Mouse (Mus musculus): ENCODE measurements around the gene Chchd1.

Chchd1 gene

DNA sequence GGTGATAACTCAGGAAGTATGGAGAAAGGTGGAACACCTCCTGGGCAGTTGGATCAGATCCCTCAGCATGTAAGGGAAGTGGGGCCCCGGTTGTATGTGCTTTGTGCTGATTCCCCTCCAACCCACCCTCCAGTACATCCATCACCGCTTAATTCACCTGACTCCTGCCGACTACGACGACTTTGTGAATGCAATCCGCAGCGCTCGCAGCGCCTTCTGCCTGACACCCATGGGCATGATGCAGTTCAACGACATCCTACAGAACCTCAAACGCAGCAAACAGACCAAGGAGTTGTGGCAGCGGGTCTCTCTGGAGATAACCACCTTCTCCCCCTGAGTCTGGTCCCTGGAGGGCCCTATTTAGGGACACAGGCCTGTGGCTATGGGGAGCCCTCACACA, 20.2 kb downstream of the Chchd1 start:
- DNase-seq (ENCODE audit: inconsistent age in 2 of 2, low spot score in 1 of 2): no peak

DNA sequence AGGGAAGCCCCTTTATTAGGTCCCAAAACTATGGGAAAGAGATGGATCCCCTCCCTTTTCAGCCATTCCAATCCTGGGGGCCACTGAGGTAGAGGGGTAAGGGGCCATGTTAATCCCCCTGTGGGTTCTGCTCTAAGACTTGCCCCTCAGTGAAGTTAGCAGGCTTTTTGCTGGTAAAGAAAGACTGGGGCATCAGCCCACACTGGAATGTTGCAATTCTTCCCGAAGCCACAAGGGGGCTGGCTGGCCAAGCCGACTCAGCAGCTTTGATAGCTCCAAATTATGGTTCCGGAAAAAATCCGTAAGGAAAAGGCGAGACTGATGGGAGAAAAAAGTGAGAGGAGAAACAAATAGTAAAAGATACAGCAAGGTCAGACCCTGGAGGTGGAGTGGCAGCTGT, 21.2 kb downstream of the Chchd1 start:
- DNase-seq (ENCODE audit: inconsistent age in 2 of 2, low spot score in 1 of 2): peak; percentile 63 to 88

DNA sequence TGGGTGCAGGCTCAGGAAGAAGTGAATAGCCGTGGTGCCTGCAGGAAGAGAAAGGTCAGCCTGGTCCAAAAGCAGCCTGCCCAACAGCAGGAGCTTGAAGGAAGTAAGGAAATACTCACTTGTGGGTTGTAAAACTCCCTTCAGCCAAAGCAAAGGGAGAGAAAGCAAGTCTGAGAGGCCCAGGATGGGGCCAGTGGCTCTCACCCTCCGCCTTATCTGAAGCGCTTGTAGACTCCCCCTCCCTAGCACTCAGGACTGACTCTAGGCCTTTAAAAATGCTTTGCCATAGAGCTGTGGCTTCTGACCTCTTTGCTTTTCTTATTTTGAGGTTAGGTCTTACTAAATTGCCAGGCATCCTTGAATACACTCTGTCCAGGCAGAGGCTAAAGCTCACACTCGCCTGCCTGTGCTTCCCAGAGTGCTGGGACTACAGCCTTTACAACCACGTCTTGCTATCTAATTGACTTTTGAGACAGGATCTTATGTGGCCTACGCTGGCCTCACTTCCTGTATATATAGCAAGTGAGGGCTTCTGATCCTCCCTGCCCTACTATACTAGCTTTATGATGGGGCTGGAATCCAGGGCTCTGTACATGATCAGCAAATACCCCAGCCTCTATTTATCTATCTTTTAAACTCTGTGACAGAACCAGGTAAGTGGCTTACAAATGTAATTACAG, 23.0 kb downstream of the Chchd1 start:
- no peak for DNase-seq (ENCODE audit: inconsistent age in 2 of 2, low spot score in 1 of 2)

DNA sequence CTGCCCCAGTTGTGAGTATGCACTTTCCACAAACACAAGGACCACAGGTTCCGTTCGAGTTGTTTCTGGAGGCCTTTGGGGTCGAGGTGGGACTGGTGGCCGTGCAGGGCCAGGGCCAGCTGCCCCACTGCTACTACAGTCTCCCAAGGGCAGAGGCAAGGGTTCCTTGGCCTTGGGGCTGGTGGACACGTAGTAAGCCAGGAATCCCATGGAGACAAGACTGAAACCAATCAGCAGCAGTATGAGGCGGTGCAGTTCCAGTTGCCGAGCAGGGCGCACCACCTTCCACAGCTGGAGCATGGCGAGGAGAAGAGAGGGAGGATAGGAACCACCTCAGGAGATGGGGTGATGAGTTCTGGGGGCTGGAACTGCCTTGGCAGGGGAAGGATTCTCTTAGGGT, 27.1 kb downstream of the Chchd1 start:
- peak in 1 of 2 experiments; percentile 58 for DNase-seq (ENCODE audit: inconsistent age in 2 of 2, low spot score in 1 of 2)

DNA sequence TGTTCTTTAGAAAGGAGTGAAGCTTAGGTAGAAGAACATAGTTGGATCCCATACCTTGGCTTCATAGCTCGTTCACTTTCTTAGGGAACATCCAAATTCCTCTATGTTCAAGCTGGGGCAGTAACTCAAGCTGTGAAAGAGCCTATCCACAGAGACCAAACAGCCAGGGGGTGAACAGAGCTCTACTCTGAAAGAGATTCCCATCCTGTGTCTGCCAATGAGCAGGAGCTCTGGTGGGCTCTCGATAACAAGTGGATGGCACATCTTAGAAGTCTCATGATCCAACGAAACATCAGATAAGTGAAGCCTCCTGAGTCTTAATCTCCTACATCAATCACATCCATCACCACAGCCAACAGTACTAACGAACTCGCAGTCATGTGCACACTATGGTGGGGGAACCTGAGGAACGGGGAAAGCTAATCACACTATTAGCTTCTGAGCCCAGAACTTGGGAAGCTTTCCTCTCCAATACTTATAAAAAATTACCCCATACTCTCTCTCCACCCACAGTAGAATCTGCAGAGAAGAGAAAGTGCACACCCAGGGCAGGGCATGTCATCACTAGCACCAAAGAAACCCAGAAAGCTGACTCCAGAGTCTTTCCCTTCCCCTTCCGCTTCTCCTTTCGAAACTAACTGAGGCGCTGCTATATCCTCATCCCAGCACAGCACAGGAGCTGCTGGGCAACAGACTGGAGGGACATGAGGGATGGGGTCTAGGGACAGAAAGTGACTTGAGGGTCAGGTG, 28.2 kb downstream of the Chchd1 start:
- no peak for DNase-seq (ENCODE audit: inconsistent age in 2 of 2, low spot score in 1 of 2)

DNA sequence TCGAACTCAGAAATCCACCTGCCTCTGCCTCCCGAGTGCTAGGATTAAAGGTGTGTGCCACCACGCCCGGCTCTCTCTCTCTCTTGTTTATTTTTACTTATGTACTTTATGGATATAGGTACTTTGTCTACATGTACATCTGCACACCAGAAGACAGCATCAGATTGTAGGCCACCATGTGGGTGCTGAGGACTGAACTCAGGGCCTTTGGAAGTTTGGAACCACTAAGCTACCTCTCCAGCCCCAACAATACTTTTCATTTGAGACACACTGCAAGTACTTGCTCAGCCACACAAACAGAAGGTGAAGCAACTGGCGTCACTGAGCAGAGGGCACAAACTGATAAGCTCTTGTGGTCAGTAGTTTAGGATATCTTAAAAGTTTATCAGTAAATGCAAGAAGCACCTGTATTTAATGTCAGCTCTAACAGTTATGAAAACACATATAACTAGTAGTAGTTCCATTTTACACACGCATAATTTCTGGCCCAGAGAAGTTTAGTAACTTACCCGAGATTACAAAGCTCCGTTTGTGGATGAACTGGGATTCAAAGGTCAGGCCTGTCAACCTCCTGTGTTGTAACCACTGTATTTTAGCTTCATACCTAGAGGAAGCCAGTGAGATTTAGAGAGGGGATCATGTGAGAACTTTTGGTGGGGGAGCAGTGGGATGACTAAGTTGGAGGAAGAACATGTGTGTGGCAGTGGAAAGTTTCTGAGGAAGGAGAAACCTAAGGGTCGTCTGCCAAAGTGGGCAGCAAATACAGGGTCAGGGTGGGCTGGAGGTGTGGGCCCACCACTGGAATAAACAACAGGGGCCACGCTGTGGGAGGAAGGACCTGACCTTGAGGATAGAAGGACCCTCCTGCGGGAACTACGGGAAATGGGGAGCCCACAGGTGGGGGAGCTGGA, 30.5 kb downstream of the Chchd1 start:
- DNase-seq (ENCODE audit: inconsistent age in 2 of 2, low spot score in 1 of 2): peak in 1 of 2 experiments; percentile 78

DNA sequence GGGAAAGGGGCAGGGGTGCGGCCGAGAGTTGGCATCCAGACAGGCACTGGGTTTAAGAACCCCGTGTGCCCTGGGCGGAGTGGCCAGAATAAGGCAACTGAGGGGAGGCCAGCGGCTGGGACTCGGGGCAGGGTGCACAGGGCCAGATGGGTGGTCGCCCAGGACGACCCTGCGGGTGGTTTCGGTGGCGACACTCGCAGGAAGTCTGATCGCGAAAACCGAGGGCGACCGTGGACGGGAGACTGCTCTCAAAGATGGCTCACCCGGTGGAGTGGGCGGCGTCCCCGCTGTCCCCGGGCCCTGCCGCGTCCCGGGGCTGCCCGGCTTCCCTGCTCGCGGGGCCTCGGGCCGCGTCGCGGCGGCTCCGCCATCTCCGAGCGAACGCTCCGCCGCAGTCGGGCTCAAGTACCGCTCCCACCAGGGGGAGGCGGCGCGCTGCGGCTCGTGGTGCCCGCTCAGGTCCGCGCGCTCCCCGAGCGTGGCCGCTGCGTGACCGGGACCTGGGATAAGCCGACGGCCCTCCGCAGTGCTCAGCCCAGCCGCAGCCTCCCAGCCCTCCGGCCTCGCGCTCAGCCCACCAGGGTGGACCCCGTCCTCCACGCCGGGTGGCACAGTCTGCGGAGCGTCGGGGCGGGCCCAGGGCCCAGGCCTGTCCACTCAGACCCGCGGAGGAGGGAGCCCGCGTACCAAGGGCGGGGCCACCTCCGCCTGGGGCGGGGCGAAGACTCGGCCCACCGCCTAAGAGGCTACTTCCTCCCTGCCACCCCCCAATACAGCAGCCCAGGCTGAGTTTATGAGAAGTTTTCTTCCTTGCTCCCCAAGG, 31.4 kb downstream of the Chchd1 start, which contains the start of gene Ndst2:
Gene Ndst2, minus strand, starts transcription at position 611 of the 823 bp plus-strand sequence.
- DNase-seq (ENCODE audit: inconsistent age in 2 of 2, low spot score in 1 of 2): peak; percentile 92 to 97

DNA sequence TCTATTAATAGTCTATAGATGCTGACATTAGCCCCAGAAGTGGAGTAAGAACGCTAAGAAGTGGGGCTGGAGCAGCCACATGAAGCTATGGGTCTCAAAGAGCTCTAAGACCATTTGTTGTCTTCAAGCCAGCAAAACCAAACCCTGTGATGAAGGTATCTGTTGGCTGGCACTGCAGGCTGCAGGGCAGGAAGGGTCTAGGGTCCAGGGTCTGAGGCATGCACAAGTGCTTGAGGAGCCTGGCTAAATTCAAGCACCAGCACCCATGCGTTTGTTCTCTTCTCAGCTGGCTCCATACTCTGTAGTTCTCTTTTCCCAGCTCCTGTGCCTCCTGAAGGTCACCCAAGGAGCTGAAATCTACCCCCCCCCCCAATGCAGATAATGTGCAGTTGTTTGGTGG, 32.2 kb downstream of the Chchd1 start:
- no peak for DNase-seq (ENCODE audit: inconsistent age in 2 of 2, low spot score in 1 of 2)

DNA sequence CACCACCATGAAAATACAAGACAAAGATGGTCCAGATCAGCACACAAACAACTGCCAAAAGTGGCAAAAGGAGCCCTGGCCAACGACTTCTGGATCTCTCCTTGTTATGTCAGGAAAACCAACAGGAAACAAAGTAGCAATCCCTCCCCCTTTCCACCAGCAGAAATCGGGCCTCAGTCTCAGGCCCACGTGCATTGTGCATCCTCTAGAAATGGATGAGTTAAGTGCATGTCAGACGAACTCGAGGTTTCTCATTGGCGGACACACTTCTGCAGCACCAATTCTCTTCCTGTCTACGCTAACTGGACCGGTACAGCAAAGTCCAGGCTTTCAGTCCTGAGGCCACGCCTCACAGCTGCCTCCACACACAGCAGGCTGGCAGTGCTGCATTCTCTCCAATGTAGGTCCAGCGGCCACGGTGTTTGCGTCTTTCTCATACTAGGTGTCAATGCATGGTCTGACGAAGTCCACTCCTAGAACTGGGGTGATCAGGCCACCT, 33.1 kb downstream of the Chchd1 start:
- no peak for DNase-seq (ENCODE audit: inconsistent age in 2 of 2, low spot score in 1 of 2)

DNA sequence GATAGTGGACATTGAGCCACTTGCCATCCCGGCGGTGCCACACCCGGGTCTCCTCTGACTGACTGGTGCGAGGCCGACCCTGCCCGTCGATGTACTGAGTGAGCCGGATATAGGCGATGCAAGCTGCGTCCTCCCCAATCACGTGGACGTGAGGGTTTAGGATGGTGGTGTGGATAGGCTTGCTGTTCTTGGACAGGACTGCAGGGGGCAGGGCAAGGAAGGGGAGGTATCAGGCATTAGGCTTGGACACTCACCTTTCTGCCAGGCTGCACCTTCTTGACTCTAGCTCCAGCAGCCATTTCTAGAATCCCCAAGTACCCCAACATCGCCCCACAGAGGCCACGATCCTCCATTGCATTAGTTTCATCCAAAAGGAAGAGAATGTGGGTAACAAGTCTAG, 34.5 kb downstream of the Chchd1 start:
- DNase-seq (ENCODE audit: inconsistent age in 2 of 2, low spot score in 1 of 2): peak; percentile 63 to 79

DNA sequence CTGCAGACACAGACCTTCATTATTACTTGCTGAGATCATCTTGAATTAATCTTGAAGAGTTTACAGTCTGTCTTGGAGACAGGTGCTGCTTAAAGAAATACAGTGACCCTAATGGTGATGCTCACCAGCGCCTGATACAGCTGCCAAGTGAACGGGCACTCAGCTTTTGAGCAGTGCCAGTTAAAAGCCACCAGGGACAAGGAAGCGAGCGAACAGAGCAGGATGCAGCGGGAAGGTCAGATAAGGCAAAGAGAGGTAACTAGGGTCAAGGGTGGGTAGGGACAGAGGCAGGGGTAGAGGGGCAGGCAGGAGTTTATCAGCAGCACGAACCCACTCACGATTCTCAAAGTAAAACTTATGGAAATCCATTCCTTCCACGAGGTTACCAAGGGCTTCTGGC, 35.7 kb downstream of the Chchd1 start:
- no peak for DNase-seq (ENCODE audit: inconsistent age in 2 of 2, low spot score in 1 of 2)

DNA sequence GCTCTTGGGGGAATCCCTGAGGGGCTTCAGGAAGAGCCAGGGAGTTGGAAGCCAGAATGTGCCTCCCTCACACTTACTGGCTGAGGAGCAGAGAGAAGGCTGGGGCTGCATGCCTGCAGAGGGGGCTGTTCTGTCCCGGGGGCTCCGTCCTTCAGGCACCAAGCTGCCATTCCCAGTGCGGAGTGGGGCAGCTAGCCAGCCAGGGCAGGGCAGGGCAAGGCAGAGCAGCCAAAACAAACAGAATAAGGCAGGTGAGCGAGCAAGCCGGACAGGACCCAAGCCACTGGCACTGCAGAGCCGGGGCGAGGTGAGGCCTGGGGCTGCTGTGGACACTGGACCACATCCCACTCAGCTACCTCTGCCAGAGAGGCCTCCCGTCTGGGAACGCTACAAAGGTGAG, 38.5 kb downstream of the Chchd1 start:
- no peak for DNase-seq (ENCODE audit: inconsistent age in 2 of 2, low spot score in 1 of 2)

DNA sequence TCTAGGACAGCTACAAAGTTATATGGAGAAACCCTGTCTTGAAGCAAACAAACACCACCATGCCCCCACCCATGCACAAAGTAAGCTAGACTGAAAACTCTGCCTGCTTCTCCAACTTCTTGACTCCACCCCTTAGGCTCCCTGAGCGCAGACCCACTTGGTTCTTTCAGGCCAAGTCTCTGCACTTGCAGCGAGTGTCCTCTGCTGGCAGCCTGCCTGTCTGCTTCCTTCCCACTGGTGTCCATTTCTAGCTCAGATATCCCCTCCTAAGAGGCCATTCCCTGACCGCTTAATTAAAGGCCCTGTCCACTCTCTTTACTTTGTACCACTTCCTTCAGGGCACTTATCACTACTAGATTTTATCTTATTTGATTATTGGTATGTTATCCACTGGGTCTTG, 40.8 kb downstream of the Chchd1 start:
- DNase-seq (ENCODE audit: inconsistent age in 2 of 2, low spot score in 1 of 2): no peak

DNA sequence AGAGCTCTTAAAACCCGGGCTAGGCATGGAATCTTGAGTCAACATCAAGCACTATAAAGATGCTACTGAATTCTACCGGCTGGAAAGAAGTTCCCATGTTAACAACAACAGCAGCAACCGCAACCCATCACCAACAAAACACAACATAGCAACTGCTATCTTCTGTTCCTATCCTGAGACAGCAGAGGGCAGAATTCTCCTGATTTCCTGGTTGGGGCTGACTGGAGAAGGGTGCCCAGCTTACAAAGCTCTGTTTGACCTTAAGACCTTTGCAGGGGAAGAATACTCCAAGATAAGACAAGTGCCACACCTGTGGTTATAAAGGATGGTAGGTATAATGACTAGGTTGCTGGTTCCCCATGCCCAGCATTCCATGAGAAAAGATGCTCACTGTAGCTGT, 44.1 kb downstream of the Chchd1 start:
- DNase-seq (ENCODE audit: inconsistent age in 2 of 2, low spot score in 1 of 2): no peak

DNA sequence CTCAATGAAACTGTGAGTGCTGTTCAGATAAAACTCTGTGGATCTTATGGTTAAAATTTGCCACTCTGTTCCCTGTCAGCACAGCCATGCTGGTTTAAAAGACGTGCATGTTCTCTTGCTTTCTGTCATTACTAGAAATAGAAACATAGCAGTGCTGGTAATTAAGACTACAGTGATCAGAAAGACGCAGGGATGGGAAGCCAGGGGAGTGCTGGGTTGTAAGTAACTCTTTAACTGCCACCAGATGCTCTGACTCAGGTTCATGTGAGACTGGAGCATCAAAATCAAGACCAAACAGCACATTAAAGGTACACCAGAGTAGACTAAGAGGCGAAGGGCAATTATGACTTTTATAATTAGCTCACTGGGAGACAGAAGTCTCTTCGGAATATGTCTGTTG, 45.6 kb downstream of the Chchd1 start:
- no peak for DNase-seq (ENCODE audit: inconsistent age in 2 of 2, low spot score in 1 of 2)

DNA sequence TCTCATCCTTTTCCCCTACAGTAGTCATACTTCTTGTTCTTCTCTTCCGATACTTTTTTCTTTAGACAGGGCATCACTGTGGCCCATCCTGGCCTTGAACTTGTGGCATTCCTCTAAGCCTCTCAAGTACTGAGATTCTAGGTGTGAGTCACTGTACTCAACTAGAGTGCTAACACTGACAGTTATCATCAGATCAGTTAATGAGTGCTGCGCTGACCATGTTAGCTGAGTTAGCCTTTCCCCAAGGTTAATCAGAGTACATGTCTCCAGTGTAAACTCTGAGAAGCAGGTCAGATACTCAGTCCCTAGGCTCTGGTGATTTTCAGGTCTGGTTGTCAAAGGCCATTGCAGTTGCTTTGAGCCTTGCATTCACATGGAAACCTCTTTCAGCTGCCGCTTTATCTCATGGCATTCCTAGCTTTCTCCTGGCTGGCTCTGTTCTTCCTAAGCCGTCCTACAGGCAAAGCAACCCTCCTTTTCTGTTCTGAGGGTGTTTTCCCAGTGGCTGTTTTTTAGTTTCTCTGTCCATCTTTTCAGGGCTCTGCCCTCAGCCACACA, 46.8 kb downstream of the Chchd1 start:
- DNase-seq (ENCODE audit: inconsistent age in 2 of 2, low spot score in 1 of 2): no peak

DNA sequence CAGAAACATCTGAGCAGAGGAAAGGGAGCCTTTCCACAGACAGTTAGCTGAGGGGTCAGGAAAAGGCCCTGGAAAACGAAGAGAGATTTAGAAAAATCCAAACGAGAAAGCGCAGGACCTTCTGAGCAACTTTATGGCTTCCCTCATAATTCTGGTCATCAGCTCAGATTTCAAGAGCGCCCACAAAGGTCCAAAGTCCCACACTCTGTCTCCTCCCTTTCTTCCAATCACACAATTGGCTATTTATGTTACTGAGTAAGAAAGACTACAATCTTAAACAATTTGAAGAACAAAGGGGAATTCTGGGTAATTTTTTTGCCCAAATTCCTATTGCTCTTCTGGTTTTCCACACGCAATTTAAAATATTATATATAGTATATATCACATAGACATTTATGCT, 47.7 kb downstream of the Chchd1 start:
- DNase-seq (ENCODE audit: inconsistent age in 2 of 2, low spot score in 1 of 2): no peak

DNA sequence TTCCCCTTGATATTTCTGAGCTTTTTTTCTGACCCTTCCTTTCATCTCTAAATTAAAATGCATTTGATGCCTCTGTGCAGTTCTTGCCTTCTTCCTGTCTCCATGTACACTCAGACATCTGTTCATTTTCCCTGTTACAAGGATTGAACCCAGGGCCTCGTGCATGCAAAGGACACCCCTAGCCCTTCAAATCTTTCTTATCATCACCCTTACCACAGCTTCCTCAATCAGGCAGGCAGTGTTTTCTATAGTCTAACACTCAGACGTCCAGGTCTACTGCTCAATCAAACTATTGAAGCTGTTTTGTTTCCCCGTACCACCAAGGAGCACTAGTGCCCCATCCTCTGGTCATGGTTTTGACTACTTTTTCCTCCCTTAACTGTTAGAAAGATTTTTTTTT, 51.0 kb downstream of the Chchd1 start:
- DNase-seq (ENCODE audit: inconsistent age in 2 of 2, low spot score in 1 of 2): no peak
